Mouse (Mus musculus) fibroblast of lung, adult 2 months (primary cell): ENCODE data around the gene Olfr776.
"Not testable (repeated sequence)": the region's sequence is repeated elsewhere in the genome, so short reads cannot be mapped to it uniquely, and the experiment has no call there.

ENCODE experiments used
- DNase-seq: peaks from one replicate; pipeline ENCODE4 v3.0.0-alpha.2; 2011; ENCODE audit warnings: low read depth

Olfr776 gene

DNA sequence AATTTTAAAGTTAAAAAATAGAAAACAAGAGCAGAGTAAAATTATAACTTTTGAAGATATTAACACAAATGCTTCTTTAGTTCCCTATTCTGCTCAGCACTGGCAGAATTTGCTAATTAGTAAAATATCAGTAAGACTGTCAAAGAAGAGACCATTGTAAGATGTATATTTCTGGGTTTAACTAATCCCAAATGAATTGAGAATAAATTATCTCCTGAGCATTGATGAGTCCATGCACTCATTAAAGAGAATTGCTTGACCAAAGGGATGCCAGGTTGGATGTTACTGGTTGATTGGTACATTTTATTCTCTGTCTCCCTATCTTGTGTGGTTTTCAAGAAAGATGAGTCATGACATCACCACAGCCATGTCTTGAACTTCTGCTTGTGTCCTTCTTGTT, at the start of gene Olfr776:
Gene Olfr776, plus strand, starts transcription at position 301 of the 400 bp plus-strand sequence.
- DNase-seq: no peak

DNA sequence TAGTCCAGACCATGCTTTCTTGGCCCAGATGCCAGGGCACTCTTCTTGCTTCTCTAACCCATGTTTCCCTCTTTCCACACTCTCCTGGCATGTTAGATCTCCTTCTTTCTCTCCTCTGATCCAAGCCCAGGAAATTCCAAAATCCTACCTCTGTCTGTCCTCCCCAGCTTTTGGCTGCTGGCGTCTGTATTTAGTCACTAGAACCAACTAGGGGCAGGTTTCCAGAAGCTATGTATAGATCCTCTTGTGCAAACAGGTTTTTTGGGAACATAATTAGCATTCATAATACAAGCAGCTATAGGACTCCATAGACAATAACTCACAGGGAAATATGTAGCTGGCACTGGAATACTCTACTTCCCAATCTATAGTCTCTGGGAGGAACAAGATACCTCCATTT, 28.2 kb upstream of the Olfr776 start:
- DNase-seq: no peak

DNA sequence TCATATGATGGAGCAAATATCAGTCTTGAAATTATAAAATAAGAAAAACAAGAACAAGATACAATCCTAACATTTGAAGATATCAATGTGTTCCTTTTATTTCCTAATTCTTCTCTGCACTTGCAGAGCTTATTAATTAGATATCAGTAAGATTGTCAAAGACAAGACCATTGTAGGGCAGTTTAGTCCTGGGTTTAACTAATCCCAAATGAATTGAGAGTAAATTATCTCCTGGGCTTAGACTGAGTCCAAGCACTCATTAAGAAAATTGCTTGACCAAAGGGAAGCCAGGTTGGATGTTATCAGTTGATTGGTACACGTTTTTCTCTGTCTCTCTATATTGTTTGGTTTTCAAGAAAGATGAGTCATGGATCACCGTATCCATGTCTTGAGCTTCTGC, 23.0 kb upstream of the Olfr776 start, which contains the start of gene Olfr774:
Gene Olfr774, plus strand, starts transcription at position 301 of the 400 bp plus-strand sequence.
- no peak for DNase-seq

DNA sequence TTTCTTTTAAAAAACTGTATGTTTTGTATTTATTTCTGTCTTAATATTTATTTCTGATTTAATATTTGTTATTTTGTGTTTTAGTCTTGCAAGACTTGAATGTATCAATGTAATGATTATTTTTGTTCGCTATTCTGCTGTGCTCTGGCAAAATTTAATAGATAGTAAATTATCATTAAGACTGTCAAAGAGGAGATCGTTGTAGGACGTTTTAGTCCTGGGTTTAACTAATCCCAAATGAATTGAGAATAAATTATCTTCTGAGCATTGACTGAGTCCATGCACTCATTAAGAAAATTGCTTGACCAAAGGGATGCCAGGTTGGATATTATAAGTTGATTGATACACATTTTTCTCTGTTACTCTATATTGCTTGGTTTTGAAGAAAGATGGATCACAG, 10.8 kb upstream of the Olfr776 start, which contains the start of gene Olfr775:
Gene Olfr775, plus strand, starts transcription at position 301 of the 400 bp plus-strand sequence.
- no peak for DNase-seq

DNA sequence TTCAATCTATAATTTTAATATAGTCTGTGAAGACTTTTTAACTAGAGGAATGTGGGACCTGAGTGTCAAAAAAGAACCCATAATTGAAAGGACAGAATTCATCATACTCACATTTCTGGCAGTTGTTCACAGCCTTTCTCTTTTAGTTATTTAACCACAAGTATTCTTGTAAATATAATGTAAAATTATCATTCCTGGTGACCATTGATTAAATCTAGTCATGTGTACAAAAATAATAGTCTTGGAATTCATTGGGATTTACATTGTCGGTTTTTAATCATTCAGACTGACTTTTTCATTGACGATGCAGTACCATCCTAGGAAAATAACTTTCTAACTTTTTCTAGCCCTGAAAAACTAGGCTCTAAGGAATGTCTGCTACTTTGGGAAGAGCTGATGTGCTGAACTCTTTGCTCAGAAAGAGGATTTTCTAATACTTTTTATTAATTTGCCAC, 12.2 kb downstream of the Olfr776 start, which contains the start of gene Olfr777:
Gene Olfr777, minus strand, starts transcription at position 405 of the 455 bp plus-strand sequence.
- no peak for DNase-seq

DNA sequence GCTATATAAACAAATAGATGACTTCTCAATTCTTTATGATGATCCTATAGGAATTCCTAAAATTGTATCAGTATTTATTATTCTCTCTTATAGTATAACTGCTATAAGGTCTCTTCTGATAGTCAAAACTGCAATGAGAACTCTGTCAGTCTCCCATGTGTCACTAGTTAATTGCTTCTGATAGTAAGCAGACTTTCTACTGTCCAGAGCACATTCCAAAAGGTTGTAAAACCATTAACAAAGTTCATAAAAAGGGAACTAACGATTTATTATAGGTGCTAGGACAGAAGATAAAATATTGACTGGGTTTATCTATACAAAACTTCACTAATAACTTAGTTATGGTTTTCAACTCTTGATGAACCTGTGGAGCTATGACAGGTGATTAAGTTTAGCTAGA, 54.0 kb downstream of the Olfr776 start:
- DNase-seq: not testable (repeated sequence)

DNA sequence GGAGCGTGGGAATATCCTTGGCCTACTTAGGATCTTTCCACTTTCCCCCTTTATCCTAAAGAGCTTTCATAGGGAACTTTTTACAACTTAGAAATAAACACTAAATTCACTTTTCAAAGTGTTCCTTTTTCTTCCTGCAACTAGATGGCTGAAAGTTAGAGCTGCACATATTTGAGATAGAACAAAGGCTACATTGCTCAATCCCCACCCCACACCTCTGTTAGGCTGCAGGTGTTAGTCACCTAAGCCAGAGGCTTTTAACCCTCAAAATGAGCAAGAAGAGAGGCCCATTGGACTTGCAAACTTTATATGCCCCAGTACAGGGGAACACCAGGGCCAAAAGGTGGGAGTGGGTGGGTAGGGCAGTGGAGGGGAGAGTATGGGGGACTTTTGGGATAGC, 54.6 kb downstream of the Olfr776 start:
- not testable (repeated sequence) for DNase-seq
